In the genomic region with DNA sequence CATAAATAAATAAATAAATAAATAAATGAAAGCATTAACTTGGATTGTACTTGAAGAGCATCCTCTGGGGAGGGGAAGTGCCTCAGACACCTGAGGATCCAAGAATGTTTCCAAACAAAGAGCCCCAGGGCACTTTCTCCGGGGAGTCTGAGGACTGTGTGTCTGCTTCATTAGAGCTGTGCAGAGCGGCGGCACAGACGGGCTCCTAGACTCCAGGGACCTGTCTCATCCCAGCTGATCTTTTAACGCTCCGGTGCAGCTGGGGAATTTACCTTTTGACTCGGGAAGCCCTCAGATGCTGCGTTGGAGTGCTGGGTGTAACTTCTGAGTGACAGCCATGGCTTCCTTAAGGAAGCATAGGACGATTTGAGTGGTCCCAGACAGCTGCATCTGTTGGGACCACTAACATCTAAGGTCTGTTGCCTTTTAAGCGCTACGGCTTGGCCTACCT, we compare ENCODE assay signal across 8 mouse cellular contexts. TPM values are rescaled to one million over a fixed set of nuclear protein-coding genes. Genes with fewer than 3 reads are reported as not detected.
DNase-seq lines count a peak whose midpoint lies in the region; ATAC-seq lines count a peak whose summit lies in the region.

Gene Klhdc8b (minus strand): TSS at position 401 of the 451 bp plus-strand sequence.

- no peaks in the 10 kb centered on the region for H3K9me3 ChIP-seq in midbrain, embryonic 15.5 days

- WGBS in midbrain, embryonic 15.5 days, result 23% methylated on average over 11 of the region's 11 CpGs

- peak within 1 kb of the TSS; percentile 80 for H3K9ac ChIP-seq in midbrain, embryonic 15.5 days

- H3K4me3 ChIP-seq in midbrain, embryonic 15.5 days, result peak within 1 kb of the TSS; percentile 67

- intact Hi-C loops in heart, postnatal 10 days (cut with DNase I), result loop anchor here (2.0 kb wide), 1 partner anchor 18 kb away; the partner anchor contains the start of gene Lamb2

- H3K36me3 ChIP-seq in midbrain, embryonic 15.5 days (replicated peaks), result peaks cover 18% of the 10 kb centered on the region

- peak within 1 kb of the TSS; percentile 74 for H3K4me2 ChIP-seq in midbrain, embryonic 15.5 days

- H3K4me1 ChIP-seq in midbrain, embryonic 15.5 days, result peaks cover 15% of the 10 kb centered on the region

- DNase-seq in left cerebral cortex, adult 18-20 months (ENCODE audit: low spot score in 2 of 2), result no peak
- no peak for DNase-seq in left cerebral cortex, adult 11 months (ENCODE audit: low spot score)
- DNase-seq in adrenal gland, postnatal 10 days, result peak; percentile 32
- DNase-seq in heart, postnatal 10 days, result no peak
- no peak for DNase-seq in layer of hippocampus, postnatal 10 days (ENCODE audit: low spot score in 2 of 2)
- no peak for DNase-seq in right cerebral cortex, adult 18-20 months

- peak; percentile 35 for ATAC-seq in midbrain, embryonic 15.5 days (replicated peaks)
- no peak for ATAC-seq in frontal cortex, adult (ENCODE audit: low TSS enrichment)

- no peaks in the 10 kb centered on the region for H3K27me3 ChIP-seq in midbrain, embryonic 15.5 days (replicated peaks)

- peak within 1 kb of the TSS; percentile 77 for H3K27ac ChIP-seq in midbrain, embryonic 15.5 days

RNA-seq across cellular contexts. Expression of gene Klhdc8b, which starts in this region (rescaled TPM):
- total RNA-seq in left cerebral cortex, adult 18-20 months (2021), result 10 to 100 TPM; 40.3 to 44.7 TPM
- 10 to 100 TPM; 25.6 to 34.8 TPM for total RNA-seq in adrenal gland, postnatal 10 days (2021)
- 10 to 100 TPM; 29.2 to 33.4 TPM for total RNA-seq in heart, postnatal 10 days (2021)
- total RNA-seq in layer of hippocampus, postnatal 10 days (2021), result 10 to 100 TPM; 20.7 to 22.7 TPM
- 82.8 and 87.3 TPM in 2 replicates for polyA plus RNA-seq in midbrain, embryonic 15.5 days (2015; fragmentation: Nextera tagmentation; extraction: Ambion mirVana)
